Mouse (Mus musculus): ENCODE results near the gene Zfp362. TPM values are rescaled to one million over a fixed set of nuclear protein-coding genes. Genes with fewer than 3 reads are reported as not detected.

Zfp362 gene
- polyA plus RNA-seq, 1 experiment = 30.0 TPM

DNA sequence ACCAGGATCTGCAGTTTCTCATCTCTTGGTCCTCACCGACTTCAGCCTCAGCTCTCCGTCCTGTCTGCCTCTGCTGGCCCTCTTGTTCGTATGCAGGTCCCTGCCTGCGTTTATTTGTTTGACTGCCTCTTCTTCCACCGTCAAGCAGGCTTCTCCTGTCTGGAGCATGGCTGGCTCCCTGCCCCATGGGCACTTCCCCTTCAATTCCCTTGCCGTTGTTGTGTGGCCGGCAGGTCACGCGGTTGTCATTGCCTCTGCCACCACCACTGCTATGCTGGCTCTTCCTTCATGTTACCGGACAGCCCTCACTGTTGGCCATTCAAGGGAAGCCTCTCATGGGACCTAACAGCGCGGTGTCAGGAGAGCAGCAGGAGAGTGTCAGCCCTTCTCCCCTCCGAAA, 37.7 kb downstream of the Zfp362 start:
- no peak for DNase-seq (ENCODE audit: extremely low spot score in 1 of 2, low spot score in 1 of 2)

DNA sequence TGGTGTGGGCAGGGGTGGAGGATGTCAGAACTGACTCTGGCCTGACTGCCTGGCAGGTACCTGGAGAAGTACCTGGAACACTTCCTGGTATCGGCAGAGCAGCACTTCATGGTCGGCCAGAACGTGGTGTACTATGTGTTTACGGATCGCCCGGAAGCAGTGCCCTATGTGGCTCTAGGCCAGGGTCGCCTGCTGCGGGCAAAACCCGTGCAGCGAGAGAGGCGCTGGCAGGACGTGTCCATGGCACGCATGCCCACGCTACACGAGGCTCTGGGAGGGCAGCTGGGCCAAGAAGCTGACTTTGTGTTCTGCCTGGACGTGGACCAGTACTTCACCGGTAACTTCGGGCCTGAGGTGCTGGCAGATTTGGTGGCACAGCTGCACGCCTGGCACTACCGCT, 38.9 kb downstream of the Zfp362 start:
- DNase-seq (ENCODE audit: extremely low spot score in 1 of 2, low spot score in 1 of 2) = no peak

DNA sequence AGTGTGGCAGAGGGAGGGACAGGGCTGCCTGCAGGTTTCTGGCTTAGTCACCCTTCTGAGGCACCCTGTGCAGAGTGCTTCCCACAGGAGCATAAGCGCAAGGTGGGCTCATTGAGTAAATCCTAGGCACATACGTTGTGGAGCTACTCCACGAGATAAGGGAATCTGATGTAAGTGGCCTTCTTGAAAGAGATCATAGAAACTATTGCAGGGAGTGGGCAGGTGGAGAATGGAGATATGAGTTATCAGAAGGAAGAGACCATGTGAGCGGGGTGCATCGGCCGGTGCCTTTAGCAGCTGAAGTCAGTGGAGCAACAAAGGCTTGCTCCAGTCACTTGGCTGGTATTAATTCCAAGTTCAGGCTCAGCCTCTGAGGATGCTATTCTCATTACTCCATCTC, 45.8 kb downstream of the Zfp362 start:
- no peak for DNase-seq (ENCODE audit: extremely low spot score in 1 of 2, low spot score in 1 of 2)

DNA sequence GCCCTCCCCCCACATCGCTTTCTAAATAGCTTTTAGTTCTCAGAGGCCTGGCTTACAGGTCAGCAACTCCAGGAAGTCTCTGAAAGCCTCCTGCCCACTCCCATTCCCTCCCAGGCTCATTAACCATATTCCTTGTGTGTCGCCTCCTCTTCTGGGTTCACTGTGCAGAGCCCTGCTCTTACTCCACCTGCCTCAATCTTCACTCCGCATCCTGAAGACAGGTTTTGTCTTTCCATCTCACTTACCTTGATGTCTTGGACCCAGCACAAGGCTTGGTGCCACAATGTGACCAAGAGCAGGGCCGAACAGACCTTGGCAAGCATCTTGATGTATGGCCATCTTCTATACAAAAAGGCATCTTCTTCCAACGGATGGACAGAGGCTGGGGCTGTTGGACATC, 46.6 kb downstream of the Zfp362 start:
- no peak for DNase-seq (ENCODE audit: extremely low spot score in 1 of 2, low spot score in 1 of 2)

DNA sequence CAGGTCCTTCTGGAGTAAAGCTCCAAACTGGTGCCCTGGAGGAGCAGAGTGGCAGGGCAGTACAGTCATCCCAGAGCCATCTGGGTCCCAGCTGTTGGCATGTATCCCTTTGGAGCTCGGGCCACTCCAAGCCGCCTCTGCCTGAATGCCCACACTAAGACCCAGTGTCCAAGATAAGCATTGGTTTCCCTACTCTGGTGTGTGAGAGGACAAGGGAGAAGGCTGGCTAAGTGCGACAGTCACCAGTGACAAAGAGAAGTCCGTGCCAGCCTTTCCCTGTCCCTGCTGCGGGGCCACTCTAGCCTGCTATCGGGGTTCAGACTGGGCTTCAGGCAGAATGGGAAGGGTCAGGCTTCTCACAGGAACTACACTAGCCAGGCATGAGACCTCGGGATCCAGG, 49.9 kb downstream of the Zfp362 start:
- no peak for DNase-seq (ENCODE audit: extremely low spot score in 1 of 2, low spot score in 1 of 2)

DNA sequence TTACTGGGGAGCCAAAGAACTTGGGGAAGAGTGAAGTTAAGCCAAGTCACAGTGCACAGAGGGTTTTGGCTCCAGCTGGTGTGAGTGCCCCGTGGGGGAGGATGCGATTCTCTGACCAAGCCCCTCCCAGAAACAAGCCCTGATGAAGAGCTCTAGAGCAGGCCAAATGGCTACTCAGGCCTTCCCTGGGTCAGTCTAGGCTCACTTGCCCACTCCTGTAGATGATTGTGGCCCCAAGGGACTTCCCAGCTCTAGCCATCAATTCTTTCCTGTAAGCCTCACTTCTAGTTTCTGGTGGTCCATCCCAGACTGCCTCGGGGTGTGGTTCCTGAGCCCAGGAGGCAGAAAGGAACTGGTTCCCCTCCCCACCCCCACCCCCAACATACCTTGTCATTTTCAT, 50.8 kb downstream of the Zfp362 start, which contains the start of gene A3galt2:
TSS of gene A3galt2 (plus strand) at position 301 of the 400 bp plus-strand sequence.
- DNase-seq (ENCODE audit: extremely low spot score in 1 of 2, low spot score in 1 of 2) = no peak

DNA sequence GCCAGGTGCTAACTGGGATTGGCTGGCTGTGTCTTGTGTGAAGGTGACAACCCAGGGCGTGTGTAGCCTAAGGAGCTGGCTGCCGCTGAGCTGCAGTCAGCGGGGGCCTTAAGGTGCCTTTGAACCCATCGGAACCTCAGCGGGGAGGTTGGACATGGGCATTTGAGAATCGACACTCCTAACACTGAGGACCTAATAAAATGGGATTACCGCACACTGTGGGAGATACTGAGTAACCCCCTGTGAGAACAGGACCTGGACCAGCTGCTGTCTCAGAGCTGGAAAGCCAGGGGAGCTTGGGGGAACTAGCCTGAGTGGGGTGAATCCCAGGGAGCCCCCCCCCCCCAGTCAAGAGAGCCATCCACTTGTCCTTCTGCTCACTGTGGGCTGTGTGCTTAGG, 52.3 kb downstream of the Zfp362 start:
- no peak for DNase-seq (ENCODE audit: extremely low spot score in 1 of 2, low spot score in 1 of 2)

DNA sequence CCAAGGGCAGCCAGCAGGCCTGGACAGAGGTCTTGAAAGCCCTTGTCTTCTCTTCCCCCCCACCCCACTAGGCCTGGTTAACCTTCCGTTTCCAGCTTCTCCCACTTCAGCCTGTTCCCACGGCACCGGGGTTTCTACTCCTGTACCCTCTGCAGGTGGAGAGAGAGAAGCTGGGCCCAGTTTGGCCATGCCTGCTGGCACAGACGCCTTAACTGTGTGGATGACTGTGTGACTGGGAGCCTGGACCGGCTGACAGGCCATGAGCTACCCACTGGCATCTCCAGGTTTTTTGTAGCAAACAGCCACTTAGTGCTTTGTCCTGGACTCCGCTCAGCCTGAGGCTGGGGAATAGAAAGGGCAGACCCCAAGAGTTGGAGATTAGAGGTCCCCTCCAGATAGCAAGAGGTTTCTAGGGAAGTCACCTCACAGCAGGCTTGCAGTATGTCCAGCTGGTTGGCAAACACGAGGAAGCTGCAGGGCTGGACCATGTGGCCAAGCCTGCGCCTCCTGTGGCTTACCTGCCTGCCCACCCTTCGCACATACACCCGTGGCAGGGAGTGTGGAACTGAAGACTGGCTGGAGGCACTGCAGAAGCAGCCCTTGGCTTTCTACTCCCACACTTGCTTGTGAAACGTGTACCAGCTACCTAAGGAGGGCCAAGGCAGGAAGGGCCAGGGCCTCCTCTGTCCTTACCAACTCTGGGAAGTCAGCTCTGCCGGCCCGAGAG, 53.7 kb downstream of the Zfp362 start:
- DNase-seq (ENCODE audit: extremely low spot score in 1 of 2, low spot score in 1 of 2) = no peak

DNA sequence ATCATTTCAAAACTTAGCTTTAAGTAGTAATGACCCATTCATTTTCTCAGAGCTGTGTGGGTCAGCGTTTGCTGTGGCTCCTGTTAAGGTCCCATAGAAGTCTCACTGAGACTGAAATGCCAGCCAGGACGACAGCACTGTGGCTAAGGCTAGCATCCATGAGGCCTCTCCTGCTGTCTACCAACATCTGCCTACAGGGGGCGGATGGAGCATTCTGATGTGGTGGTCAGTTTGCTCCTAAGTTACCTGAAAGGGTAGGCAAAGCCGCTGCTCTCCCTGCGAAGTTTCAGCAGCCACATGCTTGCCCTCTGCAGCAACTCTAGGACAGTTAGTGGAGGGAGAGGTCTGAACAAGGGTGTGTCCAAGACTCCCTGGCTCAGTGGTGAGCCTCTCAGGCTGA, 54.8 kb downstream of the Zfp362 start:
- no peak for DNase-seq (ENCODE audit: extremely low spot score in 1 of 2, low spot score in 1 of 2)

DNA sequence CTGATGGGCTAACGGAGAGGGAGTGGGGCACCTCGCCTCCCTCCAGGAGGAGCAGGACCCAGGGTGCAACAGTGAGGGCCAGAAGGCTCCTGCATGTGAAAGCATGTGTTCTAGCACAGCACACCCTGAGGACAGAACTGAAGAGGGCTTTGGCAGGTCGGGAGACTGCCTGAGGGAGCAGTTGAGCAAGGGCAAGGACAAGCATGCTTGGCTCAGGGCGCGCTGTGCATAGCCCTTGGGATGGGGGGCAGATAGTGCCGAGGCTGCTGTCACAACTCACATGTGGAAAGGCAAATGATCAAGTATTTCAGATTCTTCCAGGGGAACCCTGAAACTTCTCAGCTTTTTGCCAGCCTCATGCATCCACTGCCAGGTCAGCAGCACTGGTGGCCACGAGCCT, 57.5 kb downstream of the Zfp362 start:
- DNase-seq (ENCODE audit: extremely low spot score in 1 of 2, low spot score in 1 of 2) = no peak

DNA sequence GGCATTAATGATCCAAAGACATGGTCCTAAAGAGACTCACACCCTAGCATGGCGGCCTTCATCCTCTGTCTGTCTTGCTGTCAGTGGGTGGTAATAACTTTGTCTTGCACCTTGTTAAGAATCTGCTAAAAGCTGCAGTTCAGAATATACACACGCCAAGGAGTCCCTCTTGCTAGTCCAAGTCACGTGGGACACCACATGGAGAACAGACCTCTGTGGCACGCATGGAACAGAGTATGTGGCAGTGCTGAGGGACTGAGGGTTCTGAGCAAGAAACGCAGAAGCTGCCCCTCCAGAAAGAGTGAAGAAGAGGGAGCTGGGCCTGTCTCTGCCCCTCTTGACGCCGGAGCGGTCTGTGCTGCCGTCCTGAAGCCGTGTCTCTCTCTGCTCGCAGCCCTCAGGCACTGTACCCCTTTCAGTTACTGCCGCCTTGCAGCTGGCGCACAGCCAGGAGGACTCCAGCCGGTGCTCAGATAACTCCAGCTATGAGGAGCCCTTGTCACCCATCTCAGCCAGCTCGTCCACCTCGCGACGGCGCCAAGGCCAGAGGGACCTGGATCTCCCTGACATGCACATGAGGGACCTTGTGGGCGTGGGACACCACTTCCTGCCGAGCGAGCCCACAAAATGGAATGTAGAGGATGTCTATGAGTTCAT, 58.1 kb downstream of the Zfp362 start:
- DNase-seq (ENCODE audit: extremely low spot score in 1 of 2, low spot score in 1 of 2) = no peak

DNA sequence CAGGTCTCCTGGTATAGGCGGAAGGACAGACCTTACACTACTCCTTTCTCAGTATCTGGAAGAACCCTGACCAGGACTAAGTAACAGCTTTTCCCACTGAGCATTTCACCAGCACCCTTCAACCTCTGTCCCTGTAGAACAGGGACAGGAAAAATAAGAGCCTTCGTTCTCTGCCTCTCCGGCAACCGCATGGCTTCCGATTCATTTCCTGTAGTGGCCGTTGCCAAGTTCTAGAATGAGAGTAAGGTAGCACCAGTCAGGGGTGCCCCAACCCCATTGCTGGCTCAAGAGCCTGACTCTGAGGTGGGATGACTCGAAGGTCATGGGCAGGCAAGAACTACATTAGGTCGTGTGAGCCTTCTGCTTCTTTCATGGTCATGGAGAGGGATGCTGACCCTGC, 60.7 kb downstream of the Zfp362 start:
- DNase-seq (ENCODE audit: extremely low spot score in 1 of 2, low spot score in 1 of 2) = no peak

DNA sequence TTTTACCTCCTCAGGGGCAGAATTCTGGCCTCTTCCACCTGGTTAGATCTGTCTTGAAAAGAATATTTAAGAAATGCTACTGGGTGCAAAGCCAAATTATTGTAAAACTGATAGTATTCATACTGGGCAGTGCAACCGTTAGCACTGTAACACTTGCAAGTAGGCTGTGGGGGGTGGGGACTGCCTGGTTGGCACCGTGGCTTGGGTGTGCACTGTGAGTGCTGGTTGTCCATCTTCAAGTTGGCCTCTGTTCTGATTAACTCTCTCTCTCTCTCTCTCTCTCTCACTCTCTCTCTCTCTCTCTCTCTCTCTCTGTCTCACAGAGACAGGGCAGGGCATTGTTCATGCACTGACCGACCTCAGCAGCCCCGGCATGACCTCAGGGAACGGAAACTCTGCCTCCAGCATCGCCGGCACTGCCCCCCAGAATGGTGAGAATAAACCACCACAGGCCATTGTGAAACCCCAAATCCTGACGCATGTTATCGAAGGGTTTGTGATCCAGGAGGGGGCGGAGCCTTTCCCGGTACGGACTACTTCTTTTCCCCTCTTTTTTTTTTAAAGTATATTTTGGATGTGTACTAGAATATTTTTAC, 62.7 kb downstream of the Zfp362 start:
- DNase-seq (ENCODE audit: extremely low spot score in 1 of 2, low spot score in 1 of 2) = no peak

DNA sequence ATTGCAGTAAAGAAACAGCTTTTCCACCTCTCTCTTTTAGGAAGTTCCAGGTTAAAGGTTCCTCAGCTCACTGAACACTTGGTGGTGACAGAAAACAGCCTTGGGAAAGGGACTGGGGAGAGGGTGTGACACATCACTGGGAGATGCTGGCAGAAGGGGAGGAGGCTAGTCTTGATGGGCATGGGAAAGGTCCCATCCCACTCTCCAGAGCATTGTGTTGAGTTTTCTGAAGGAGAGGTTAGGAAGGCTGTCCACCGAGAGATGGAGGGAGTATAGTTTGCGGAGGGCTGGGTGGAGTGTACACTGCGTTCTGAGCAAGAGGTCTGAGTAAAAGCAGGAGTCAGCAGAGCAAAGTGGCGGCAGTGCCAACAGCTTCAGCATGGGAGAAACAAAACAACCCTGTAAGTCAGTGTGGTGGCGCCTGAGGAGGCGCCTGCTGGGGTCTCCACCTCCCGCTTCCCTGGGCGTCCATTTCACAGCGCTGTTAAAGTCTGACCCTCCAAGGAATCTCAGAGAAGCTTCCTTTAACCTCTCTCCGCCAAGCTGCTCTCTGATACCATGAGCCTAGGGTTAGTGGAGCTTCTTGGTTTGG, 63.4 kb downstream of the Zfp362 start:
- DNase-seq (ENCODE audit: extremely low spot score in 1 of 2, low spot score in 1 of 2) = no peak

DNA sequence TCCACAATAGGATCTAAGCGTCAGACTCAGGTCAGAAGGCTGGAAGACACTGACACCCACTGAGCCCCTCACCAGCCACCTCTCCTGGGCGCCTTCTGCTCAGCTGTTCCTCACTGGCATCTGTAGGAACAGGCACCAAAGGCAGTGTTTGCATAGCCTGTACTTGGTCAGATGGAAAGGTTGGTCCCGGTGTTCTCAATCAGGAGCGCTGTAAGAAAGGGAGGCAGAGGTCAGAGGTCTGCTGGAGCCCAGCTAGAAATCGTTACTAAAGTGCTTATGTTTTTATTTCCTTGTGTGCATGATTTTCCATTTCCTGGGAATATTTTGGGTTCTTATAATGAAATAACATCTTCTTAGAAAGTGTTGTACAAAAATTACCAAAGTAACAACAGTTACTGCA, 63.9 kb downstream of the Zfp362 start:
- DNase-seq (ENCODE audit: extremely low spot score in 1 of 2, low spot score in 1 of 2) = no peak

DNA sequence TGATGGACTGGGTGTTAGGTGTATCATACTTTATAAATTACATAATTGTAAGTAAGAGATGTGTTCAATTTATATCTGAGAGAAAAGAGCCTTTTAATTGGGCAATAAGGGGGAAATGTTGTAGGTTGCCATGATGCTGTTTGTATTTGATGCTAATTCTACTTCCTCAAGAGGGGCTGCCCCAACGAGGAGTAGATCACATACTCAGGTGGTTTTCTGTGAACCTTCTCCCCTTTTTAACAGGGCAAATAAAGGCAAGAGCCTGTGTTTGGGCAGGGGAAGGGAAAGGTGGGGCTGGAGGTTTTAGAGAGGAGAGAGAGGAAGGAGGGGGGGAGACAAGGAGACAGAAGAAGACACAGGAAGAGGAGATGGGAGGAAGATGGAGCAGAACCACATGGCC, 65.0 kb downstream of the Zfp362 start:
- DNase-seq (ENCODE audit: extremely low spot score in 1 of 2, low spot score in 1 of 2) = no peak

DNA sequence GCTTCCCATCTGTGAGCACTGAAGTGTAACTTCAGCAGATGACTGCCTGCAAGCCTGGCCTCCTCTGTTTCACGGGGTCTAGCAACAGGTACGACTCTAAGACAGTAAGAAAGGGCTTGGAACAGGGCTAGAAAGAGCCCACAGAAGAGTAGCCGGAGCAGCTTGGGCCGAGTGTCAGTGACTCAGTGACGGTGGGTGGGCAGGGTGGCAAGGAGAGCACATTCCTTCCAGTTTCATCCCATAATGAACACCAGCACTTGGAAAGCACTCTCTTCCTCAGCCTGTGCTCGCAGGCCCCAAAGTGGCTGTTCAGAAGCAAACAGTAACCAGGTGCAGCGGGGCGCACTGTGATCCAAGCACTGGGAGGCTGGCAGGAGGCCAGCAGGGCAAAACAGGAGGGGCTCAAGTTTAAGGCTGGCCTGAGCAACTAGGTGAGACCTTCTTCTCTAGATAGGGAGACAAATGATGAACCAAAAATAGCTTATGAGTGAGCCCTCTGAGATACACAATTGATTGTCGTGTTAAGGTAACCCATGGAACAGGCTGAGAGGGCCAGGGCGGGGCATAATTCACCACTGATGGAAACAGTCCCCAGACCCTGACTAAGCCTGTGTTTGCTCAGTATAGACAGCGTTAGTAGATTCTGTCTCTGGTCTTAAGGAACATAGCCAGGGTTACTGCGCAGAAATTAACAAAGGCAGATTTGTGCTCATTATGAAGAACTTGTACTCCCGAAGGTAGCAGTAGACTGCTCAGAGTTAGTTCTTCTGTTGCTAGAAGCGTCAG, 67.8 kb downstream of the Zfp362 start:
- no peak for DNase-seq (ENCODE audit: extremely low spot score in 1 of 2, low spot score in 1 of 2)

DNA sequence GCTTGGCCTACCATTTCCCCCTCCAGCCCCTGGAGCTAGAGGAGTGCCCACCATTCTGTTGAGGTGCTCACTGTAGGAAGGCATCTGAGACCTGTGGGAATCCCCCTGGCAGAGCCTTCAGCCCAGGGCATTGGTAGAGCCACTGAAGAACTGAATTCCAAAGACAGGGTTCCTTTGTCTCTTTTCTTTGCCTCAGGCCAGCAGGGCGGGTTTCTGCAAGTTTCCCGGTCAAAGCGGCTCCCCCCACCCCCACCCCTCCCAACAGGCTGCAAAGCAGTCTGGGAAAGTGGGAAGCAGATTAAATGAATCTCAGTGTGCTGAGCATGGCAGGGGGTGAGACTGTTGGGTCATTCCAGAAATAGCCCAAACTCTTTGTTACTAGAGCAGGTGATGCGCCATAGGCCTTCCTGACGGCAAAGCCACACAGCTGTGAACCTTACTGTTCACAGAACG, 68.7 kb downstream of the Zfp362 start:
- DNase-seq (ENCODE audit: extremely low spot score in 1 of 2, low spot score in 1 of 2) = no peak

DNA sequence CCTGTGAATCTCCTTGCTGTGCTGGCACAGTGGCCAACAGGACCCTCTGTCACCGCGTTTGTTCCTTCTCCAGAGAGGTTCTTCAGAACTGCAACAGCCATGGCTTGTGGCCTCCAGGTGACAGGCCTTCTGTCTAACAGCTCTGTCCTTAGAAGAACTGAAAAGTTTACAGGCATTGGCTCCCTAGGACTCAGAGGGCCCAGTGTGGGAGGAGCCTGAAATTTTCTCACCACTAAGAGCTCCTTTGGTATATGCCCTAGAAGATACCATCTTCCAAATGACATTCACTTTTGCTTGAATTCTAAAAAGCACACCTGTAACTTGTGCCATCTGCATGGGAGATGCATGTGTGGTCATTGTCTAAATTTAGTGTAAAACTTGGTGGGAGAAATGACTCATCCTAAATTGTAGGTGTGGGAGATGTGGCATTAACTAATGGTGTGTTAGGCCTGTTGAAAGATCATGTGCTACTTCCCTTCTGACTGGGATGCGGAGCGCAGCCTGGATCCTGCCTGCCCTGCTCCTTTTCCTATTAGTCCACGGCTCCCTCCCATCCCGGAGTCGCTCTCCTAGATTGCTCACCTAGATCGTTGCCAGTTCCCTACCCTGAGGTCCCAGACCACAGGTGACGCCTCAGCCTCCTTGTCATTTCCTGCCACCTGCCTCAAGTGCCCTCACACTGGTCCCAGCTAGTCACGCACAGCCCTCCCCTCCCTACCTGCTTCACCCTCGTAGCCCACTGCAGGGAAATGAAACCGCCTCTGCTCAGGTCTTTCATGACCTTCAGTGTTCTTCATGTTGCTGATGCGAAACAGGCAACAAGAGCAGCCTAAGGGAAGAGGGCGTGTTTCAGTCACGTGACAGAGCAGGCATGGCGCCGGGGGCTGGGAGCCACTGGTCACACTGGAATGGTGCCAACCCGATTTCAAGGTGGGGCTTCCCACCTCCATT, 70.8 kb downstream of the Zfp362 start:
- DNase-seq (ENCODE audit: extremely low spot score in 1 of 2, low spot score in 1 of 2) = peak in 1 of 2 experiments; percentile 45

DNA sequence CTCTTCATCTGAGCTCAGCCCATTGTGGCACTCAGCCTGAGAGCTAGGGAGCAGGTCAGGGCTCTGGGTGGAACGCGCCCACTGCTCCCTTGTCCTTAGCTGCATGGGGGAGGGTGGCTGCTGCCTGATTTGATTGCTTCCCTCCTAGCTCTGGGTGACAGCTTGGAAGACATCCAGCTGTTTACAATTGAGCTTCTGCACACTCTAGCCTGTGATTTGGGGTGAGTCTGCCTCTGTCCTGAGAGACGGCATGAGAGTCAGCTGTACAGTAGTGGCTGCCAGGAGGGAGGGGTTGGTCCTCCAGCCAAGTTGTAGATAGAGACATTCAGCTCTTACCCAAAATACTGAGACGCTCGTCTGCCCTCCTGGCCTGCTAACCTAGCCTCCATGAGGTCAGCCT, 71.6 kb downstream of the Zfp362 start:
- peak; percentile 63 to 70 for DNase-seq (ENCODE audit: extremely low spot score in 1 of 2, low spot score in 1 of 2)

Measured in frontal cortex, adult 2 months (tissue).